Mouse (Mus musculus) left cerebral cortex, postnatal 10 days (tissue): ENCODE data around the gene Hcfc2. TPM values are rescaled to one million over a fixed set of nuclear protein-coding genes. Genes with fewer than 3 reads are reported as not detected.
A peak's percentile ranks its signal among the peaks of the same experiment; 100 is the strongest.

Experiments
- DNase-seq, 2 experiments: peaks; one replicate each; pipeline ENCODE4 v3.0.0; 2021 to 2022; ENCODE audit warnings: low spot score in 2 of 2, mixed read lengths in 1 of 2; ENCODE audit errors: extremely low spot score in 1 of 2
- intact Hi-C: fragments of 180-260 bp; cut with DNase I; formaldehyde crosslinking; loops from one replicate; pipeline ENCODE4 v1.15.1; 2025
- total RNA-seq, 2 experiments: library from RNA; stranded (reverse); gene quantifications; 2 replicates each; pipeline ENCODE4 v1.2.3; 2021

Gene Hcfc2
- total RNA-seq, 2 experiments from 2014 or later: 28.1 to 29.7 TPM

DNA sequence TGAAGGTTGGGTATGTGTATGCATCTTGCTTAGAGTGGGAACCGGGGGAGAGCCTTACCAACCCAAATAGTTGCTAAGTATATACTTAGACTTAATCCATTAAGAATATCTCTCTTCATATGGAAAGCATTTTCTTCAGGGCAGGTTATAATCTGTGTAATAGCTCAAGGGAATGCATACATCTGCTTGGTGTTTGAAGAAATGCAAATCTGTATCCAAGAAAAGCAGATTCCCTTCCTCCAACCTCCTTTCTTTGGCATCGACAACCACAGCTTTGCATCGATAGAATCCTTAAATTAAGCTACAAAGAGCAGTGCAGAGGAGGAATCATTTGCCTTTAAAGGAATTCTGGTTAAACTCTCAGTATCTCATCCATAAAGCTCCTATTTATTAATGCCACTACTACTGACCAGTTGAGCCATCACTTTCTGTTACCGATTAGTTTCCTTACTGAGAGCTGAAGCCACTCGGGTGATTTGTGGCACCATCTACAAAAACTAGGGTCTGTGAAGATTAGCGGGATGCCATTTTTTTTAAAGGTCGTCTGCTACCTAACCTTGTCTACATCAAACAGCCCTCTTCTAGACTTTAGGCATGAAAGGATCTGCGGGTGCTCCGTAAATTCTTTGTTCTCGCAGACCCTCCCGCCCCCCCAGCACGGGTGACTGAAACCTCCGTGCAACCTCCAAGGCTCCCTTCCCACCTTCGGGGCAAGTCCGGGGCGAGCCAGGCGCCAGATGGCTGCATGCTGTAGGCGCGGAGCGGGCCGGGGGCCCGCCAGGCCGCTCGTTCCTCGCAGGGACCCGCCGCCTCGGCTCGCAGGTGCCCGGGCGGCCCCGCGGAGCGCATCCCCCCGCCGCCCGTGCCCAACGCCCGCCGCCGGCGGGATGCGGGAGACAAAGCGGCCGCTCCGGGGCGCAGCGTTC lies 67.1 kb downstream of the Hcfc2 start:
- DNase-seq: peak; percentile 21 to 64
- intact Hi-C loops: no loop called here

GRCm38 (mm10) chr10:82763840-82764631 lies 68.1 kb downstream of the Hcfc2 start, which contains the start of gene Nfyb:
TSS of gene Nfyb (minus strand) at chr10:82764144.
- intact Hi-C loops: no loop called here
- peak; percentile 97 to 99 for DNase-seq

GRCm38 (mm10) chr10:82768901-82769300 lies 72.9 kb downstream of the Hcfc2 start:
- intact Hi-C loops: no loop called here

DNA sequence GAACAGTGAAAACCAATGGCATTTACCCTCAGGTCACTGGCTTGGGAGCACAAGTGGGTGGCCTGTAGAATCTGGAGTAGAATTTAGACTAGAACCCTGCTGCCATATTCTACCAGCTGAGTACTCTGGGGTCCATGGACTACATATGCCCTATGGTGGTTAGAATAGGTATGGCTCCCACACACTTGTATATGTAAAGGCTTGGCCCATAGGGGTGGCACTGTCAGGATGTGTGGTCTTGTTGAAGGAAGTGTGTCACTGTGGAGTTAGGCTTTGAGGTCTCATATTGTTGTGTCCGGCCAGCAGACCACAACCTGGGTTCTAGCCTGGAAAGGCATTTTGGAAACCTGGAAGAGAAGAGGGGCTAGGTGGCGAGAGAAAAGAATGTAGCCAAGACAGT lies 74.8 kb downstream of the Hcfc2 start:
- intact Hi-C loops: no loop called here
- no peak for DNase-seq

More at GRCm38 (mm10) chr10:82768901-82769300, 72.9 kb downstream of the Hcfc2 start:
- no peak for DNase-seq

DNA sequence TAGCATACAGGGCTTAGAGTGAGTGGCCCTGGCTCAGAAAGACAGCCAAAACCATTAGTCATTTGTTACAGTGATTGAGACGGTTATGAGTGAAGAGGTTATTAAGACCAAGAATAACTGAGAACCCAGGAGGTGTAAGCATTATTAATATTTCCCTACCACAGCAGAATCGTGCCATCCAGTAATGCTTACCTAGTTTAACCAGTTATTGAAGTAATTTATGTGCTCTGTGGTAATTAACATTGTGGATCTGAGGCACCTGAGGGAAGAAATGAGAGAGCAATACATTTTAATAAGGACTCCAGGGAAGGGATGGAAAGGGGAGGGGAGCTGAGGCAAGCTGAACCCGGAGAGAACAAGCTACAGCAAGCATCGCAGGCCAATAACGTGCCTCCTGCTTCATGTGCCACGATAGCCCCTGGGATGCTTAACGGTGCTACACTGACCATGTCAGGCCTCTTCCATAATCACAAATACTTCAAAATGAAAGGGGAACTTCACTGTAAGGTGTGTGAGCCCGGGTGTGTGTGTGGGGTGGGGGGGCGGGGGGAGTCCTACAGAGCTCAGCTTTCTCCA lies 75.7 kb downstream of the Hcfc2 start:
- intact Hi-C loops: no loop called here
- no peak for DNase-seq

DNA sequence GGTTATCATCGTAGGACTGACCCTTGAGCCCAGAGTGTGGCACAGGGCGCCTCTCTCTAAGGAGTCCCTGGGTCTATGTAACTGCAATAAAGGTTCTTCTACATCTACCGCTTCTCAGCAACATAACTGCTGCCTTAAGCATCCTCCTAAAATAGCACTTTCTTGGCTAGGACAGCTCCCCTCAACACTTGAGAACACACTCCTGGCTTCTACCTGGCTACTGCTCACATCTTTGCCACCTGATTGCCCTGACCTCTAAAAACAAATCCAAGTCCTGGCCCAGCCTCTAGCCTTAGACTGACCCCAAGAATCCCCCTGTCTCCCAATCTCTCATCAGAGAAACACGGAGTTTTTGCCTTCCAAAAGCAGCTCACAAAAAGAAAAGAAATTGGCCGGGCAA lies 78.9 kb downstream of the Hcfc2 start:
- intact Hi-C loops: no loop called here
- no peak for DNase-seq

GRCm38 (mm10) chr10:82777075-82777474 lies 81.1 kb downstream of the Hcfc2 start:
- no peak for DNase-seq
- intact Hi-C loops: no loop called here

DNA sequence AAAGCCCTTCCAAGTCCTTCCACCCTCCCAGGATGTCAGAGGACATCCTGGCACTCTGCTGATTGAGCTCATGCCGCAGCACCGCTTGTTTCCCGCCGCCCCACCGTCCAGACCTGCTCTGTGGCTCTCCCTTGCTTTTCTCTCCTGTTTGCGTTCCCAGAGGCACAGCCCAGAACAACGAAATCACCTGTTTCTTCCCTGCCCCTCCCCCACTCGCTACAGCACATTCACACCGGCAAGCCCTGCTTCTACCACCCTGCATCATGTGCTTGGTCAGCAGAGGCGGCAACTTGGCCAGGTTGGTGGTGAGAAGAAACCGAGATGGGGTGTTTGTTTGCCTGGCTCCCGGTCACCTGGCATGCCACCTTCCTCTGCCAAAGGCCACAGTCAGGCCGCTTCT lies 81.9 kb downstream of the Hcfc2 start:
- no peak for DNase-seq
- intact Hi-C loops: no loop called here

GRCm38 (mm10) chr10:82778791-82779549 lies 83.0 kb downstream of the Hcfc2 start:
- intact Hi-C loops: no loop called here
- no peak for DNase-seq

DNA sequence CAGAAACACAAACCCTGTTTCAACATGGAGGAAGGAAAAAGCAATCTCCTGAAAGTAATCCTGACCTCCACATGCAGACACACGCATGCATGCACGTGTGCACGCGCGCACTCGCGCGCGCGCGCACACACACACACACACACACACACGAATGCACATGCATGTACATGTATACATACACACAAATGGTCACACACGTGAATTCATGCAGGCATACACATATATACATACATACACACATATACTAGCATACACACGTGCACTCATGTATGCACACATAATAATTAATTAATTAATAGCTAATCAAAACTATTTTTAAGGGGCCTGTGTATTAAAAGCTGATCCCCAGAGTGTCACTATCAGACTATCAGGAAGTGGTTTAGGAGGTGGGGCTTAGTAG lies 83.9 kb downstream of the Hcfc2 start:
- intact Hi-C loops: no loop called here
- no peak for DNase-seq

DNA sequence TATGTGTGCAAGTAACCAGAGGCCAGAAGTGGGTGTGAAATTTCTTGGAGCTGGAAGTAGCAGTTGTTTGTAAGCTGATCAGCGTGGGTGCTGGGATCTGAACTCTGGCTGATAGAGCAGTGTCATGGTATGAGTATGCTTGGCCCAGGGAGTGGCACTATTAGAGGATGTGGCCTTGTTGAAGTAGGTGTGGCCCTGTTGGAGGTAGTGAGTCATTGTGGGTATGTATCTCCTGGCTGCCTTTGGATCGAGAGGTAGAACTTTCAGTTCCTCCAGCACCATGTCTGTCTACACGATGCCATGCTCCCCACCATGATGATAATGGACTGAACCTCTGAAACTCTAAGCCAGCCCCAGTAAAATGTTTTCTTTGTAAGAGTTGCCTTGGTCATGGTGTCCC lies 84.4 kb downstream of the Hcfc2 start:
- DNase-seq: no peak
- intact Hi-C loops: no loop called here

DNA sequence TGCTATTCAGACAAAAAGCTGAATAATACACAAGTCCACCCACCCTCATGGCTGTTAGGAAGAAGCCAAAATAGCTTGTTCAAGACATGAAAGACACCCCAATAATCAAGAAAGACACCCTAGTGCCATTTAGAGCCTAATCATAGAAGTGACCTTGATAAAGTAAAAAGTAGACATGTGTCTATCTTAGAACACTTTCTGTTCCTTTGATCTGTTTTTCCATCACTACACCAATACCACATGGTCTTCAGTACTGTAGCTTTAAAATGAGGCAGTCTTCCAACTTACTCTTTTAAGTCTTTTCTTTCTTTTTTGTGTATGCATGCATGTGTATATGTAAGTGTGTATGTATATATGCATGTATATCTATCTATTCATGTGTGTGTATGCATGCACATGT lies 84.9 kb downstream of the Hcfc2 start:
- no peak for DNase-seq
- intact Hi-C loops: no loop called here

DNA sequence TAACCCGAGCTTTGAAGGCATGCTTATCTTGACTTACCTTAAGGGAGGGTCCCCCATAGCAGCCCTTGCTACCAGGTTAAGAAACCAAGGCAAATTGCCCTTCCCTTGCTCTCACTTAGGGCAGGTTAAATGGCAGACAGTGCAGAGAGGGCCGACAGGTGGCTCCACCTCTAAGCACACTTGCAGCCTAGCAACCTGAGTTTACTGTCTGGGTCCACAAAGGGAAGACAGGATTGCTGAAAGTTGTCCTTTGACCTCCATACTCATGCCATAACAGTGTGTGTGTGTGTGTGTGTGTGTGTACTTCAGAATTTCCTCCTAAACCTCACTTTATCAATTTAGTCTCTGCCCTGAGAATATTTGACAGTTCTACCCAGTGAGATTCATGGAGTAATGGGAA lies 86.5 kb downstream of the Hcfc2 start:
- intact Hi-C loops: no loop called here
- DNase-seq: no peak

- intact Hi-C loops: no loop called here
- no peak for DNase-seq
These were observed 93.2 kb downstream of the Hcfc2 start for GRCm38 (mm10) chr10:82789181-82789580.

- DNase-seq: no peak
- intact Hi-C loops: no loop called here
These were observed 94.5 kb downstream of the Hcfc2 start for GRCm38 (mm10) chr10:82790504-82790903.

DNA sequence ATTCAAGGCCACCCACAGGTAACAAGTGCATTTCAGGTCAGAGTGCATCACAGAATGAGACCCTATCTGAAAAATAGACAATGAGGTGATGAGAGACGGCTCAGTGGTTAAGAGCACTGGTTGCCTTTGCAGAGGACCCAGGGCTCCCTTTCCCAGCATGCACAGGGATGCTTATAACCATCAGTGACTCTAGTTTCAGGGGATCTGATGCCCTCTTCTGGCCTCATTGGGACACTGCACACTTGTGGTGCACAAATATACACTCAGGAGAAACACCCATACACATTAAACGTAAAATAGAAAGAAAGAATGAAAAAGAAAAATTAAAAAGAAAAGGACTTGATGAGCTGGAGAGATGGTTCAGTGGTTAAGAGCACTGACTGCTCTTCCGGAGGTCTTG lies 95.8 kb downstream of the Hcfc2 start:
- no peak for DNase-seq
- intact Hi-C loops: no loop called here
